Mouse (Mus musculus): ENCODE measurements at regions not wholly inside any gene's neighbourhood (a gene's known extent, or its start where the extent isn't known, plus 50 kb on each side); places are given as distances from the start of the nearest gene placed in this dataset.

DNA sequence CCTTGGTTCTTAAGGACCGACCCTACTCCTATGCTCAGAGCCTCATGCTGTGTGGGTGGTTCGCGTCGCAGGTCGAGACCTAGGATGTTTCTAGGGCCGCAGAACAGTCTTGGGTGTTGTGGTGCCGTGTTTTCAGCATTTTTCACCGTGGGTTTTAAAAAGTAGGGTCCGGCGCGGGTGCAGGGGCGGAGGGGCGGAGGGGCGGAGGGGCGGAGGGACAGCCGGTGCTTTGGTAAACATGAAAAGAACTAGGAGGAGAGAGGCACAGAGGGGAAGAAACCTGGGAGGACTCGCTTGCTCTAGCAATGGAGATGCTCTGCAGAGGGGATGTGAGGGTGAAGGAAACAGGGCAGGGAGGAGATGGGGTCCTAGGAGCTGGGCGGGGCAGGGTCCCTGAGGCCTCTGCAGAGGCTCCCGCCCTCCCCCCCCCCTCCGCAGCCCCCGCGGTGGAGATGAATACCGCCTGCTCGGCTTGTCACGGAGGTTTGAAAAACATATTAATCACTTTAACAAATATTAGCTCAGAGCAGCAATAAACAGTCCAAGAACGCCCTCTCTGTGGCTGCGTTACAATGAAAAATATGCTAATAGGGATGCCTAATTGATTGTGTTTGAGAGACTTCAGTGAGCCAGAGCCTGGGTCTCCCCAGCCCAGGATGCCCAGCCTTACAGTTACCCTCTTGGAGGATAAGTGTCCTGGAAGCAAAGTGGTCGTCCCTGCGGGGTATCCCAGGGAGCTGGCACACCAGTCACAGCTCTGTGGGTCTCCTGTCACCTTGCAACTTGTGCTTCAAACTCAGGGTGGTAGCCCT, 94.0 kb upstream of the Gm26897 start:
- no peak for ATAC-seq (replicated peaks; ENCODE audit: insufficient number of reproducible peaks, low FRiP score, low TSS enrichment, poor library complexity, severe bottlenecking)

DNA sequence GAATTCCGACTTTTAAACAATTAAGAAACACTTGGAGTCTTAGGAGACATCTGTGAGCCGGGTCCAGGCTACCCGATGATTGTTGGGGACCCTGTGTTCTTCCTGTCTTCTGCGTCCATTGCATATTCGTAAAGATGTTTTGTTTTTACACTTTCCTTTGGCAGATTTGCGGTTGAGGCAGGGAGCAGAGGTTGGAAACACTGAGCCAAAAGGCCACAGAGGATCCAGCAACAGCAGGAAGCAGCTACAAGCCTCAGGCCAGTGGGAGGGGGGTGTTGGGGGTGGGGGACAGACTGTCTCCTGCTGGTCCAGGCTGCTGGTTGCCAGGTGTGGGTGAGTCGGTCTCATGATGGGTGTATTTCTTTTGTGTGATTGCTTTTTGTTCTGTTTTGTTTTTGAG, 92.7 kb upstream of the Gm26897 start:
- ATAC-seq (replicated peaks; ENCODE audit: insufficient number of reproducible peaks, low FRiP score, low TSS enrichment, poor library complexity, severe bottlenecking), result no peak

DNA sequence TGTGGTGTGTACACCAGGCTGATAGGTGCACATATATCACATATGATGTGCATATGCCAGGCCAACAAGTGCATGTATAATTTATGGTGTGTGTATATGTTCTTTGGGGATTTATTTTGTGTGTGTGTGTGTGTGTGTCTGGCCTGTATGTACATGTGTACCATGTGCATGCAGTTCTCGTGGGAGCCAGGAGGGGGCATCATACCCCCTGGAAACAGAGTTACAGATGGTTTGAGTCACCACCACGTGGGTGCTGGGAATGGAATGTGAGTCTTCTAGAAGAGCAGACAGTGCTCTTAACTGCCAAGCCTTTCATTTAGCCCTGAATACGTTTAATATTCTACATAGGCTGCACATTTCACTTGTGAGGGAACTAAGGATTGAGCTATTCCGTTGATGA, 92.0 kb upstream of the Gm26897 start:
- ATAC-seq (replicated peaks; ENCODE audit: insufficient number of reproducible peaks, low FRiP score, low TSS enrichment, poor library complexity, severe bottlenecking), result no peak

DNA sequence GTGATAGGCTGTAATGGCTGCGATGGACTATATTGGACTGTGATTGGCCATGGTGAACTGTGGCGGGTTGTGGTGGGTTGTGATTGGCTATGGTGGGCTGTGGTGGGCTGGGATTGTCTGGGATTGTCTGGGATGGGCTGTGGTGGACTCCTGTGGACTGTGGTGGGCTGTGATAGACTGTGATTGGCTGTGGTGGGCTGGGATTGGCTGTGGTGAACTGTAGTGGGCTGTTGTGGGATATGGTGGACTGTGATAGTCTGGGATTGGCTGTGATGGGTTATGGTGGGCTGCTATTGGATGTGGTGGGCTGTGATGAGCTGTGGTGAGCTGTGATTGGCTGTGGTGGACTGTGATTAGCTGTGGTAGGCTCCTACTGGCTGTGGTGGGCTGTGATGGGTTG, 89.6 kb upstream of the Gm26897 start:
- no peak for ATAC-seq (replicated peaks; ENCODE audit: insufficient number of reproducible peaks, low FRiP score, low TSS enrichment, poor library complexity, severe bottlenecking)

- ATAC-seq (replicated peaks; ENCODE audit: insufficient number of reproducible peaks, low FRiP score, low TSS enrichment, poor library complexity, severe bottlenecking), result no peak
Measured at GRCm38 (mm10) chr5:111644788-111645187, 88.9 kb upstream of the Gm26897 start.

- no peak for ATAC-seq (replicated peaks; ENCODE audit: insufficient number of reproducible peaks, low FRiP score, low TSS enrichment, poor library complexity, severe bottlenecking)
Measured at GRCm38 (mm10) chr5:111647686-111648200, 86.0 kb upstream of the Gm26897 start.

GRCm38 (mm10) chr5:111648481-111648880, 85.2 kb upstream of the Gm26897 start:
- no peak for ATAC-seq (replicated peaks; ENCODE audit: insufficient number of reproducible peaks, low FRiP score, low TSS enrichment, poor library complexity, severe bottlenecking)

GRCm38 (mm10) chr5:111649012-111649411, 84.7 kb upstream of the Gm26897 start:
- no peak for ATAC-seq (replicated peaks; ENCODE audit: insufficient number of reproducible peaks, low FRiP score, low TSS enrichment, poor library complexity, severe bottlenecking)

- ATAC-seq (replicated peaks; ENCODE audit: insufficient number of reproducible peaks, low FRiP score, low TSS enrichment, poor library complexity, severe bottlenecking), result no peak
Measured at GRCm38 (mm10) chr5:111652472-111652871, 81.3 kb upstream of the Gm26897 start.

DNA sequence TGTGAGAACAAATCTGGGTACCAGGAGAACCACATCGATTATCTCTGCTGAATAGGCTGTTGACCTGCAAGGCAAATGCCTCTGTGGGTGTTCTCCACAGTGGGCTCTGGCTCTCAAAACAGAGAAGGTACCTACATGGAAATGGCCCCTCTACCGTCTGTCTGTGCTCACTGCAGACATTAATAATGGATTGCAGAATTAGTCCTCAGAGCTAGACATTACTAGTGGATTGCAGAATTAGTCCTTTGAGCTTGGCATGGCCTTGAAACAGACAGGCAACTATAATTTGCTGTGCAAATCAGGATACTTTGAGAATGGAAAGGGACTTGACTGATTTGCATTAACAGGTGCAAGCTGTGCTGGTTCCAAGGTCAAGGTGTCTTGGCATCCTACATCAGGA, 77.3 kb upstream of the Gm26897 start:
- ATAC-seq (replicated peaks; ENCODE audit: insufficient number of reproducible peaks, low FRiP score, low TSS enrichment, poor library complexity, severe bottlenecking), result no peak

DNA sequence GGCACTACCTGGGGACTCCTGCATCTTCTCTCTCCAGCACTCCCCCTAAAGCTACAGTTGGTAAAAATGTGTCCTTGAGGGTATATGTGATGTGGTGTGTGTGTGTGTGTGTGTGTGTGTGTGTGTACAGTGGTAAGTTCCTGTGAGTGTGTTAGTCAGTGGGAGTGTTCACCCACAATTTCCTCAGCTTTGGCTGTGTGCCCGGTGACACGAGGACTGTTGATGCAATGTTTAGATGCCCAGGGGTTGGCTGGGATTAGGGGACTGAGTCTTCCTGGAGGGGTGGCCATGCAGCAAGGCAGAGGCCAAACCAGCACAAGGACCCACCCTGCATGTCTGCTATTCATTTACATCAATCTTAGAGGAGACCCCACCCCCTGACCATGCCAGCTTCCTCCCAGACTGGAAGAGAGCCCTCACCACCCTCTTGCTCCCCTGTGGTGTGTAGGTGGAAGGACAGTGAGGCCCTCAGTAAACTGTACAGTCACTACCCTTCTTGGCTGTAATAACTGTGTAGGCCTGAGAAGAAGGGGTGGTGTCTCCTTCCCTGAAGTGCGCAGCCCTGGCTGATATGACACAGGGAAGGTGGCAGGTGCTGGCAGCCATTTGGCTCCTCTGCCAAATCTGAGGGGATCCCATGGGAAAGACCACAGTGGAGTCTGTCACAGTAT, 75.8 kb upstream of the Gm26897 start:
- ATAC-seq (replicated peaks; ENCODE audit: insufficient number of reproducible peaks, low FRiP score, low TSS enrichment, poor library complexity, severe bottlenecking), result no peak

DNA sequence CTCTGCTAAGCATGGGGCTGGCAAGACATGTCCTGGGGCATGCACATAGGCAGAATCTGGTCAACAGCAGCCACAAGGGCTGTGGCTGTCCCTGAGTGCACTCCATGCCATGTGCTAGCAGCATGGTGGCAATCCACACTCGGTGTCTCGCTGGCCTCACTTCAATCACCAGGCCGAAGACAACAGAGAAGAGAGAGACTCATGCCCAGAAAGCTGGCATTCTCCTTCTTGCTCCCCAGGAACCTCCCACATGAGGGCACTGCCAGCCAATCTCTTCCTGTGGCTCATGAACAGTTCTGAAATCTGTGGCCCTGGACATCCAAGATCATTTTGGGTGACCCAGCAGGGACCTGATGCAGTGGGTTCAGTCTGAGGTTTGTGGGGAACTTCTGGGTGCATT, 74.5 kb upstream of the Gm26897 start:
- no peak for ATAC-seq (replicated peaks; ENCODE audit: insufficient number of reproducible peaks, low FRiP score, low TSS enrichment, poor library complexity, severe bottlenecking)

DNA sequence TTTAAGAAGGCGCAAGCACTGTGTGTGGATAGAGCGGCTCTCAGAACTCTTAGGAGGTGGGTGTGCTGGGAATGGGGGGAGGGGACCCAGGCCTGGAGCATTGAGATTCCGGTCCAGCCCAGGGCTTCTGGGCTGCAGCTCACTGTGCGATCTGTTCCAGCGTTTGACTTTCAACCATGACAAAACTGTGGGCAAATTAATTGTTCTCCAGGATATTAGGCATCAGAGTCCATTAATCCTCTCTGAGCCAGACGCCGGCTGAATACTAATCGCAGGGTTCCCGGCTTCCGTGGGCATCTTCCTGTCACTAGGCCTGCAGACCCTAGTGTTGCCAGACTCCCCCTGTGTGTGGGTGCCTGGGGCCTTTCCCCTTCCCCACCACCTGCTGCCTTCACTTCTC, 73.3 kb upstream of the Gm26897 start:
- ATAC-seq (replicated peaks; ENCODE audit: insufficient number of reproducible peaks, low FRiP score, low TSS enrichment, poor library complexity, severe bottlenecking), result no peak

DNA sequence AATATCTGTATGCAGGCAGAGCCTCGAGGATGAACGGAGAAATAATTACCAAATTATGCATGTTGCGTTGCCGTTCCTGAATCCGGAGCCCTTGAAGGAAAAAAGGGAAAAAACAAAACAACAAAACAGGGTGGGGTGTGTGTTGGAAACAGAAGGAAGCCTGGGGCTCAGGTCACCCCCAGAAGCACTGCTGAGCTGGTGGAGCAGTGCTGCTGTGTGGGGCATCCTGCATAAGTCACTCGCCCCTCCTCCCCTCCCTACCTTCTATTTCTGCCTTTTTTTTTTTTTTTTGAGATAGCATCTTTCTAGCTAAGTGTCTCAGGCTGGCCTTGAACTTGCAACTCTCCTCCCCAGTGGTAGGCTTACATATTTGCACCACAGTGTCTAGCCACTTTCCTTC, 72.8 kb upstream of the Gm26897 start:
- no peak for ATAC-seq (replicated peaks; ENCODE audit: insufficient number of reproducible peaks, low FRiP score, low TSS enrichment, poor library complexity, severe bottlenecking)

GRCm38 (mm10) chr5:111661971-111662370, 71.8 kb upstream of the Gm26897 start:
- ATAC-seq (replicated peaks; ENCODE audit: insufficient number of reproducible peaks, low FRiP score, low TSS enrichment, poor library complexity, severe bottlenecking), result no peak

GRCm38 (mm10) chr5:111663831-111664230, 69.9 kb upstream of the Gm26897 start:
- no peak for ATAC-seq (replicated peaks; ENCODE audit: insufficient number of reproducible peaks, low FRiP score, low TSS enrichment, poor library complexity, severe bottlenecking)

GRCm38 (mm10) chr5:111665406-111665805, 68.3 kb upstream of the Gm26897 start:
- no peak for ATAC-seq (replicated peaks; ENCODE audit: insufficient number of reproducible peaks, low FRiP score, low TSS enrichment, poor library complexity, severe bottlenecking)

- ATAC-seq (replicated peaks; ENCODE audit: insufficient number of reproducible peaks, low FRiP score, low TSS enrichment, poor library complexity, severe bottlenecking), result no peak
Measured at GRCm38 (mm10) chr5:111666007-111666406, 67.7 kb upstream of the Gm26897 start.

GRCm38 (mm10) chr5:111667901-111668300, 65.8 kb upstream of the Gm26897 start:
- no peak for ATAC-seq (replicated peaks; ENCODE audit: insufficient number of reproducible peaks, low FRiP score, low TSS enrichment, poor library complexity, severe bottlenecking)

DNA sequence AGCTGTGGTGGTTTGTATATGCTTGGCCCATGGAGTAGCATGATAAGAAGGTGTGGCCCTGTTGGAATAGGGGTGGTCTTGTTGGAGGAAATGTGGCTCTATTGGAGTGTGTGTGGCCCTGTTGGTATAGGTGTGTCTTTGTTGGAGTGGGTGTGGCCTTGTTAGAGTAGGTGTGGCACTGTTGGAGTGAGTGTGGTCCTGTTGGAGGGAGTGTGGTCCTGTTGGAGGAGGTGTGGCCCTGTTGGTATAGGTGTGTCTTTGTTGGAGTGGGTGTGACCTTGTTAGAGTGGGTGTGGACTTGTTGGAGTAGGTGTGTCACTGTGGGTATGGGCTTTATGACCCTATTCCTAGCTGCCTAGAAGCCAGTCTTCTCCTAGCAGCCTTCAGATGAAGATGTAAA, 64.6 kb upstream of the Gm26897 start:
- no peak for ATAC-seq (replicated peaks; ENCODE audit: insufficient number of reproducible peaks, low FRiP score, low TSS enrichment, poor library complexity, severe bottlenecking)
